In genomic region chr14:10531748-10532500, GRCm38 (mm10) we compare ENCODE assay signal across 12 mouse cellular contexts.
"Had no signal": no experiment of that assay in that cellular context is flagged by ENCODE, and none has a peak within 500 bp of the region (broad histone marks: within the 10 kb centered on the region; RNA-seq: fewer than 3 reads in every experiment).

No protein-coding gene starts in this region.

- H3K4me1 ChIP-seq: liver, embryonic 13.5 days; neural tube, embryonic 12.5 days had no signal

- H3K9me3 ChIP-seq: liver, embryonic 13.5 days; neural tube, embryonic 12.5 days had no signal

- H3K36me3 ChIP-seq: liver, embryonic 13.5 days; neural tube, embryonic 12.5 days had no signal

- DNase-seq: kidney, postnatal 25 days; liver; liver, embryonic 13.5 days; liver, postnatal 0 days; lung, postnatal 36 days; midbrain, embryonic 14.5 days; retina, postnatal 1 day; thymus, adult 18-20 months; thymus, postnatal 14 days had no signal

- H3K27ac ChIP-seq: left cerebral cortex, adult 2 months; liver, embryonic 13.5 days; neural tube, embryonic 12.5 days had no signal

- H3K9ac ChIP-seq: liver, embryonic 13.5 days; liver, postnatal 0 days; neural tube, embryonic 12.5 days had no signal

- H3K4me3 ChIP-seq: left cerebral cortex, adult 2 months; liver, embryonic 13.5 days; neural tube, embryonic 12.5 days had no signal

- H3K4me2 ChIP-seq: liver, embryonic 13.5 days; neural tube, embryonic 12.5 days had no signal

- ATAC-seq: liver, postnatal 0 days; lung, postnatal 0 days had no signal

- H3K27me3 ChIP-seq: liver, embryonic 13.5 days; neural tube, embryonic 12.5 days had no signal
